Mouse (Mus musculus): ENCODE data around the gene Vps54.
"Not testable (repeated sequence)": the region's sequence is repeated elsewhere in the genome, so short reads cannot be mapped to it uniquely, and the experiment has no call there.

The Vps54 gene

DNA sequence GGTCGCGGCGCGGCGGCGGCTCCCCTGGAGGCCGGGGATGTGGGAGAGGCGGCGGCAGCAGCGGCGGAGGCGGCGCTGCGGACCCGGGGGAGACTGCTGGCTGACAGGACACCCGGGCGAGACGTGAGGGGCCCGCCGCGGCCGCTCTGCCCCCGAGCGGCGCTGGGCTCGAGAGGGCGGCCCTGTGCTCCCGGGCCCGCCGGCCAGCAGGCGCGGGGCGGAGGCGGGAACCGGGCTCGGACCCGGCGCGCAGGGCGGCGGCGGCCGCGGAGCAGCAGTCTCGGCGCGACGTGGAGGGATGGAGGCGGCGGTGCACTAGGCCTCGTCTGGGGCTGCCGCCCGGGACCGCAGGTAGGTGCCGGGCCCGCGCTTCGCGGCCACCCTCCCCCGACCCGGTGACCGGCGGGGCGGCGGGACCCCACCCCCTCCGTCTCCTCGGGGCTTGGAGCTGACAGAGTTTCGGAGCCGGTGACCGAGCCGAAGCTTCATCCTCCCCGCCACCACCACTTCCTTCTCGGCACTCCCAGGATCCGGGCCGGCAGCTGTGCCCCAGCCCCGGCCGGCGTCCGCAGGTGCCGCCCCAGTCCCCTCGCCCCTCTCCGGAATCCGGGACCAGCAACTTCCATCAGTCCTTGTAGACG lies at the start of gene Vps54:
TSS of gene Vps54 (plus strand) at position 261 of the 641 bp plus-strand sequence.
- DNase-seq (ENCODE audit: low spot score in 2 of 2): peak; percentile 51

DNA sequence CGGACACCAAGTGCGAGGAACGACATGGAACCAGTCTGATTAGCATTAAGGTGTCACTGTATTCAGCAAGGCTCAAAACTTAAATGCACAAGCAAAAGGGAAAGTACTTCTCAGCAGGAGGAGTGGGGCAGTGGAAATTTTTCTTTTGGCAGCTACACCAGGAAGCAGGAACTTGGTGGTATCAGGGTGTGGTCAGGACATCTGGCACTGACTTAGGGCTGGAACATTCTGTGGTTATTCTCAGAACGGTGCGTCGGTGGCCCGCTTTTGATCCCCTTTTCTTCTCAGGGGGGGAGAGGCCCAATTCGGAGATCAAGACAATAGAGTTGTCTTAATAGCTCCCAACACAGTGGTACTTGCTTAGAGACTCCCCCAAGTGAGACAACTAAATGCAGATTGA lies 47.3 kb upstream of the Vps54 start:
- not testable (repeated sequence) for DNase-seq (ENCODE audit: low spot score in 2 of 2)

DNA sequence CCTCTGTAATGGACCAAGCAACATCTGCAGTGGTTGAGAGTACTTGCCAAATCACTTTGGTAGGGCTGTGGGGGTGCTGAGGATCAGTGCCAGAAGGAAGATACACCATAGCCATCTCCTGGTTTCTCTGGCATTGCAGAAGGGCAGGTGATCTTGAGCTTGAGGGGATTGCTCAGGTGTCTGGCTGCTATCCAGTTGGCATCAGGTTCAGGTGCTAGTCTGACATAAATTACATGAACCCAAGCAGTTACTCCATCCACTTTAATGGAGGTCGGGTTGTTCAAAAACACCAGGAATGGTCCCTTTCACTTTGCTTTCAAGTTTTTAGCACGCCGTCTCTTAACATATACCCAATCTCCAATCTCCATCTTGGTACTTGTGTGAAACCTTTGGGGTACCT lies 44.2 kb upstream of the Vps54 start:
- no peak for DNase-seq (ENCODE audit: low spot score in 2 of 2)

DNA sequence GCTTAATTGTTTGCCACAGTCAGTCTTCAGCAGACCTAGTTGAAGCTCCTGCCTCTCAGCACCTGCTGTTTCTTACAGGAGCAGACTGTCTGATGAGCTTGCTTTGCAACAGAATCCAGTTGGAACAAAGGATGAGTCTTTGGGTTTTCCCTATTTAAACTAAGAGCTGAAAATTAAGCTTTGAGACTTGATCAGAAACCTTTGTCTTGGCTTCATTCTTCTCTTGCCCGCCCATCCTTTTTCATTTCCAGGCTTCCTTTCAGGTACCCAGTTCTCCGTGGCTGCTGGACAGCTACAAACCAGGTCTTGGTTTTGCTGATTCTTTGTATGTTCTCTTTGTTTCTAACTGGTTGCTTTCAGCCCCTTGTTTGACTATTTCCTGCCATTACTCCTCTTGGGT lies 30.0 kb upstream of the Vps54 start:
- DNase-seq (ENCODE audit: low spot score in 2 of 2): no peak

DNA sequence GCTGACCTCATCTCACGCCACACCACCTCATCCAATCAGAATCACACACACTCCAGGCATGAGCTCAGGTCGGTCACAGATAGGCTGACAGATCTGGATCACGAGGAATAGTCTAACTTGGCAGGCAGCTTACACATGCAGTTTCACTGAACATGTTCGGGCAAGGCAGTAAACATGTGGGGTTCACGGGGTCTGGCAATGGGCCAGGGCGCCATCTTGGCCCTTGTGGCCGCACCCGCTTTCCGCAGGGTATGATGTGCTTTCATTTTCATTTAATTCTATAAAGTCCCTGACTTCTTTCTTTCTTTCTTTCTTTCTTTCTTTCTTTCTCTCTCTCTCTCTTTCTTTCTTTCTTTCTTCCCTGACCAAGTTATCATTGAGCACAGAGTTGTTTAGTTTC lies 29.4 kb upstream of the Vps54 start:
- DNase-seq (ENCODE audit: low spot score in 2 of 2): not testable (repeated sequence)

DNA sequence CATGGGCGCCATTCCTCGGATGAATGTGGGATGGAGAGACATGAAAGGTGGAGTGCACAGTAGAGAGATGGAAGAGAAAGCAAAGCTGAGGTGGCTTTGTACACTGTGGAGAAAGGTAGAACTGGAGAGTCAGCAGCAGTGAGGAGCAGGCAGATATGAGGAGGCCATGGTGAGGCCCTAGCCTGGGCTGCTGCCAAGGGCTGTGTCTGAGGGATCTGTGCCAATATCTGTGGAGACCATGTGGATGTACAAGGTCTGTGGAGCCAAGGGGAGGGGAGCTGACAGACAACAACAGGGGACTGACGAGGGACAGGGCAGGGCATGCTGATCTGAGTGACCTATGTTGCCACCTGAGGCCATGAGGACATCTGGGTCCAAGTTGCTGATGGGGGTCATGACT lies 21.7 kb upstream of the Vps54 start:
- DNase-seq (ENCODE audit: low spot score in 2 of 2): peak; percentile 13 to 29

DNA sequence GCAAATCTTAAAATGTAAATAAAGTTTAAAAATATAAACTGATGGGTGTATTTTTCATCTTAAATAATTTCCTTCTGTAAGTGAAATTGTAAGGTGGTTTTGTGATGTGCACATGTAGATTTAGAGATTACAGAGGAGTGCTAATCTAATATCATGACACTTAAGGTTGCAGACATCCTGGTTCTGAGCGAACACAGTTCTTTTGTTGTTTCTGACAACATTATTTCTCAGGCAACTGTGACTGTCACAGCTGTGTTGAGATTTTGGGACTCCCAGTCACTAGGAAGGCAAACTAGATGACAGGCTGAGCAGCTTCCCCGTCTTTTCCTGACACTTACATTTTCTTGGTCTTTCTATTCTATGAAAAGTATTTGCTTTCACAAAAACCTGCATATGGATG lies 19.8 kb upstream of the Vps54 start:
- DNase-seq (ENCODE audit: low spot score in 2 of 2): no peak

DNA sequence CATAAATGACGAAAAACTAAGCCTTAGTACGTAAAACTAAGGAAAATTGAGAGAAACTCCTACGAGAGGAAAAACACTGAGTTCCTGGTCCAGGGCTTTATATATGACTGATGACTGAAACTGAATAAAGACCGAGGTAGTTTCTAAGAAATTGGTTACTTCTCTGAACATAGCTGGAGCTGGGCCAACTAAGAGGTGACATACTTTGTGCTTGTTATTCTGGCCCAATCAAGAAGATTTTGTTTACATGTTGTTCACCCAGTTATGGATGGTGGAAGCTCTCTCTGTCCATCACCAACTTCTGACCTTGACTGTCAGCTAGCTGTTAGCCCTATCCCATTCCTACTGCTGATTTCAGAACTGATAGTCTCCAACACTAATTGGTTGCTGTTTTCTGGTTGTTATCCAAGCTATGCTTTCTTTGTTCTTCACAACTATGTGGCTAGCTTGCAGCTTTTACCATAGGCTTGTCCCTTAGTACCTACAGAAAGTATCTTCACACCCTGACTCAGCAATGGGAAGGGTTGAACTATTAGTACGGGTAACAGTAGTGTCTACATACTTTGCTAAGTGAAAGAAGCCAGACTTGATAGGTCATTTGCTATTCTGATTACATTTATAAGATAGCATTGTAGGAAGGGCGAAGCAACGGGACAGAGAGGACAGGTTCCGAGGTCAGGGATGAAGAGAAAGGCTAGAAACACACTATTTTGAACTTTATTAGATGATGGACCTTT lies 19.1 kb upstream of the Vps54 start:
- no peak for DNase-seq (ENCODE audit: low spot score in 2 of 2)

DNA sequence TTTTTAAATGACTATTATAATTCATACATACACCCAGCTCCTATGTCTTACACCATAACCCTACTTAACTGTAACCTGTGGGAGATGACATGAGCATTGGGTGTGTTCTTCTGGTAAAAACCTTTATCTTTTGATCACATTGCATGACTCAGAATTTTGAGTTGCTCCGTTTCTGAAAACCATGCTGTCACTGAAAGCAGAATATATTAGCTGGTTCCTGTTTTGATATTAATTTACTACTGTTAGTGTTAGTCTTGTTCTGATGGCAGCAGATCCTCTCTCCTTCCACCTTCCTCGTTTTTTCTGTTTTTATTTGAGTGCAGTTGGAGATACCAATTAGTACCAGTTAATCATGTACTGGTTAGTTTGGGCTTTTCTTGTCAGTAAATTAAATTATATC lies 18.3 kb upstream of the Vps54 start:
- no peak for DNase-seq (ENCODE audit: low spot score in 2 of 2)

DNA sequence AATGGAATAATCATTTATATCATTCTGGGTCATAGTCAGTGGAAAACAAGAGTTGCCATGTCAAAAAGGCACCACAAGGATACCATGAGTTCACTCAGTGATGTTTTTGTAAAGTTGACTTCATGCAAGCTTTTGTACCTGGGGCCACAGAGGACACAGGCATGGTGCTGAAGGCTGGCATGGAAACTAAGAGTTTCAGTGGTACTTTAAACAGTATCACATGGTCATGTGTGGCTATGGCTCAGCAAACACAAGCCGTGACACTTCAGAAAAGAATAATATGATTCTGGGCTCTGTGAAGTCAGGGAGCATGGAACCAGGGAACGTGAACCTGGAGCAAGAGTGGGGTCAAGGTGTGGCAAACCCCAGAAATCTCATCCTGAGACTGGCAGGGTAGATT lies 17.7 kb upstream of the Vps54 start:
- DNase-seq (ENCODE audit: low spot score in 2 of 2): no peak

DNA sequence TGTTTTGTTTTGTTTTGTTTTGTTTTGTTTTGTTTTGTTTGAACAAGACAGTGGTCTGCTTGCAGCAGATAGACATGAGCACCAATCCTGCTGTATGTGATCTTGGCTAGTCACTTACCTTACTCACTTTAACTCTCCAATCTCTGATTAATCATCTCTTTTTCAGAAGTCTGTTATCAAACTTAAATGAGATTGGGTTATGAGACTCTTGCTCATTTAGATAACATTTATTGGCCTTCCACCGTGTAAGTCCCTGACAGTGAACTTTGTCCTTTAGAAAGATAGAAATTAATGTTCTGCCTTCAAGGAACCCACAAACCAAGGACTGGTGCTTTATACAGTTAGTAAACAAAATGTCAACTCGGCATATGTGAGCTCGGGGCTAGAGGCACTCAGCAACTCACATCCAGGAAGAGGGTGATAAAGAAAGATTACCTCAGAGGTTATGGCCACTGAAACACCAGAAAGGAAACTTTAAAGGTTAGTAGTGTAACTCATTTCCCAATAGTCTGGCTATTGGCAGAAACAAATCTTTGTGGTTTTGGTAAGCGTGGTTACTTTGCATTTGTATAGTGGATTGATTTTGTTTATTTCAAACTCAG lies 16.4 kb upstream of the Vps54 start:
- DNase-seq (ENCODE audit: low spot score in 2 of 2): no peak

DNA sequence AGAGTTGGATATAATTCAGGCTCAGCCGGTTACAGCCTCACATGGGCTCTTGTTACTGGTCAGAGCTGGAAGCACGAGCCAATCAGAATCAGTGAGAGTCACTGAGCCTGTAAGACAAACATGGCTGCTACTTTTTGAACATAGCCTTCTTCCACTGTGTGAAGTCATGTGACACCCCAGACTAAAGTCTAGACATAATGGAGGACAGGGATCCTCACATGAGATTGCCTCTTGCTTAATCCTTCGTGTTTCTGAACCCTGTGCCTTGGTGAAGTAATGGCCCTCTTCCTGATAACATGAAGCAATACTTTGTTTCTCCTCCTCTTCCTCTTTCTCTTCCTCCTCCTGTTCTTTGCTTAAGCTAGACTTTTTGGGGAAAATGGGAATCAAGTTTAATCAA lies 15.5 kb upstream of the Vps54 start:
- no peak for DNase-seq (ENCODE audit: low spot score in 2 of 2)

DNA sequence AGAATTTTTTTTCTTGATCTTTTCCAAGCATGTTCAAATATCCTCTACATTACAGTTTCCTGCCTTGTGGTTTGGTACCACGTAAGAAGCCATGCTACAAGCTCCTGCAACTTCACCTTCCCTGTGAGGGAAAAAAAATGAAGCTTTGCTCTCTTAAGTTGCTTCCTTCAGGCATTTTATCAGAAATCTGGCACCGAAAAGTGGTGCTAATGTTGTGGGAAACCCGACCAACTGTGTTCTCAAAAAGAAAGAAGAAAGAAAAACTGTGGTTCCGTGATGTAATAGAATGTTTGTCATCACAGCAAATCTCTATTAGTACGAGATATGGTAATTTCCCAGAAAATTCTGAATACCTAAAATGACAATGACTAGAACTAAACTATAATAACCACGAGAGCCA lies 15.0 kb upstream of the Vps54 start:
- DNase-seq (ENCODE audit: low spot score in 2 of 2): no peak

DNA sequence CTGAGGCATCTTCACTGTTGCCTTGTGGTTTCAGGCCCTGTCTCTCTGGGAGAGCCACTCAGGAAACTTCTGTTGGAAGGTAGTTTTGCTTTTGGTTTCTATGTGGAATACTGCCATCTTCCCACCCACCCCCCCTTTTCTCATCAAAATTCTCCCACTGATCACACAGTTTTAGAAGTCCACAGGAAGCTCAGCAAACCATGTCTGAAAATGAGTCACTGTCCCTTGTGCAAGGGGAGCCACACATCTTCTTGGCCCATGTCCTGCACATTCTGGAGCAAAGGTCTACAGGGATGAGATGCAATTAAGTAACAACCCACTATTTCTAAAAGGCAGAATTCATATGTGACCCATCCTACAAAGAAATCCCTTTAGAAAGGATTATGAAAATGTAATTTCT lies 14.6 kb upstream of the Vps54 start:
- DNase-seq (ENCODE audit: low spot score in 2 of 2): no peak

DNA sequence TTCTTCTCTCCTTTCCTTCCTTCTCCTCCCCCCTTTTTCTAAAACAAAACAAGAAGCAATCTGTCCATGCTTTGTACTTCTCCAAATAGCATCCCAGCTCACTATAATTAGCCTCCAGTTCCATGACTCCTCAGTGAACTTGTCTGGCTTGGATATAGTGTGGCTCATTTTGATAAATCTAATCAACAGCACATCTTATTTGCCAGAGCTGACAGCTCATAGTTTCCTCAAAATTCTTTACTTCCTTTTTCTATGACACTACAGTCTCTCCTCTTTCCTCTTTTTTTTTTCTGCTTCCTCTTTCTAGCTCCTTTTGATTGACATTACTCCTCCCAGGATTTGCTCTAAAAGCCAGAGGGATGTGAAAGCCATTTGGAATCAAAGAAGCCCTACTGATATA lies 14.1 kb upstream of the Vps54 start:
- DNase-seq (ENCODE audit: low spot score in 2 of 2): no peak

DNA sequence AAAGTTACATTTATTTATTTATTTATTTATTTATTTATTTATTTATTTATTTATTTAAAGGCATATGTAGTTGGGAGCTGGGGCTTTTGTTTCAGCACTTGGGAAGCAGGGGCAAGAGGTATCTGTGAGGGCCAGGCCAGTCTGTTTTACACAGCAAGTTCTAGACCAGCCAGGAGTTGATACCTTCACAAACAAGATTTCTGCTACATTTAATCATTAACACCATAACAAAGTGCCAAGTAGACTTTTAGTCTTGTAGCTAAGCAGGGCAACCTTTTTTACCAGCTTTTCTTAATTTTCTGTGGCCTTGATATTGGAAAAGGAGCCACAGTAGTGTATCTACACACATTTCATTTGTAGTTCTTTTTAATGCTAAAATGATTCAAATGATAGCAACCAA lies 3.7 kb upstream of the Vps54 start:
- no peak for DNase-seq (ENCODE audit: low spot score in 2 of 2)

DNA sequence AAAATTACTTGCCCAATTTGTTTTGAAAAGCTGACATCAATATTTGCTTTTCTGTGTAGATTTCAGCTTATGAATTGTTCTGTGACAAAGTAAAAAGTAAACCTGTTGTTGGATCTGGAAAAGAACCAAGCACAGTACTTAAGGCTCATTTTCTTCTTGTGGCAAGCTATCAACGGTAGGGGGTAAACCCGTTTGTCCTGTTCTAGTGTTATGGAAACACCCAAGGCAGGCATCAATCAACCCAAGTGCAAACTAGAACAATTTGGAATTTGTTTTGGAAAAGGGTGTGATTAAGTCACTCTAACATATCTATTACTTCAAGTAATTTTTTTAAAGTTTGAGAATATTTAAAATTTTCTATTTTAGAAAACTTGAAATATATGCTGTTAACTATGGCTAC lies 3.3 kb upstream of the Vps54 start:
- DNase-seq (ENCODE audit: low spot score in 2 of 2): no peak

DNA sequence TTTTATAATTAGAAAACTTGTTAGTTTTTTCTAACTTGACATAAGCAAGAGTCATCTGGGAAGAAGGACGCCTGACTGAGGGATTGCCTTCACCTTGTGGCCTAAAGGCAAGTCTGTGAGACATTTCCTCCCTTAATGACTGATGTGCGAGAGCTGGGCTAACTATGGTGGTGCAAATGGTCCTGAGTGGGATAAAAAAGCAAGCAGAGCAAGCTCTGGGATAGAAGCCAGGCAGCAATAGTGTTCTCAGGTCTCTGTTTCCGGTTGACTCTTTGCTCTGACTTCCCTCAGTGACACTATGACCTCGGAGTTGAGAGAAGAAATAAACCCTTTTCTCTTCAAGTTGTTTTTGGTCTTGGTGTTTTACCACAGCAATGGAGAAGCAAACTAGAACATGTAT lies 2.1 kb upstream of the Vps54 start:
- DNase-seq (ENCODE audit: low spot score in 2 of 2): no peak

DNA sequence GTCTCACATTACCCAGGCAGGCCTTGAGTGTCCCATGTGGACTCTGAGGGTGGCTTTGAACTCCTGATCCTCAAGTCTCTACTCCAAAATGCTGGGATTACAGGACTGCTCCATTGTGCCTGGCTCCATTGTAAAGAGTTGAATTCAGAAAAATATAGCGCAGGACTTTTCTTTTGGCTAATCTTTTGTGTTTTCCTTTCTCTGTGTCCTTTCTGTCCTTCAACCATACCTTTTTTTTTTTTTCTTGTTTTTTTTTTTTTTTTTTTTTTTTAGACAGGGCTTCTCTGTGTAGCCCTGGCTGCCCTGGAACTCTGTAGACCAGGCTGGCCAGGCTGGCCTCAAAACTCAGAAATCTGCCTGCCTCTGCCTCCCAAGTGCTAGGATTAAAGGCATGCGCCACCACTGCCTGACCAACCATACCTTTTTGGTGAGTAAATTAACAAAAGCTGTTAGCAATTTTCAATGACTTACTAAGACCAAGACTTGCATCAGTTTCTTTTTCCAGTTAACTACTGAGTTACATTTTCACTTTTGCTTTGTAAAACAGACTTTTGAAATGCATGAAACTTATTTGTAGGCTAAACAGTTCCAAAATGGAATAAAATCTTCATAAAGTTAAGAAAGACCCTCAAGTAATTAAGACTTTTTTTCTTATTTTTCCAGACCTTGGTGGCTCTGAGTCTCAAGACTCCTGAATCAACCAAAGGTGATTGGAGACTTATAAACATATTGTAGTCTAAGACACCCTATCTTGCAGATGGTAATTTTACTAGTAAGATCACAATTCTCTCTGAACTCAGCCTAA lies 1.4 kb upstream of the Vps54 start:
- no peak for DNase-seq (ENCODE audit: low spot score in 2 of 2)

DNA sequence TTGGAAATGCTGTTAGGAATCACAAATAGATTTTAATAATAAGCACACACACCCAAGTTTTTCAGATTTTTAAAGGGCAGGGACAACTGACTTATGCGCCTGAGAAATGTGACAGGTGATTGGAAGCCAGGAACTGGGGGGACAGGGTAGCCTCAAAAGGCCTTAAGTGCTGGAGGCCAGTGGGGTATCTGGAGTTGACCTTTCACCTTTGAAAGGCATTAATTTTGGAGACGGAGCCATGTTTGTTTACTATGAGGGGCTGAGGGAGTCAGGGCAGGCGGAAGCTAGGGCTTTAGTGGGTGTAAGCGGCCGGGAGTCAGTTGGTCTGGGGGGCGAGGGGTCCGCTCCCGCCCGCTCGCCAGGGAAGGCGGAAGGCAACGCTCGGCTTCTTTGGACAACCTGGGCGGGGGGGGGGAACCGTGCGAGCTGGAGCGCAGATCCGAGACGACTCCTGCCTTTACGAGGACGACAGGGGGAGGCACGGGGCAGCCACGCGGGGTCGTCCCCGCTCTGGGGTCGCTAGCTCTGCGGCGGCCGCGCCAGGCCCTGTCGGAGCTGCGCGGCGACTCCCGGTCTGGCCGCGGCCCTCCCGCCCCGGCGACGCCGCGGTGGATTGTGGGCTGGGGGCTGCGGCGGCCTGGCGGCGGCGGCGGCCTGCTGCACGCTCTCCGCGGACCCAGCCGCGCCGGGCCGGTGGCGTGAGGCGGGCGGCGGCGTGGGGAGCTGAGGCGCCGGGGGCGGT lies 631 bp upstream of the Vps54 start:
- peak; percentile 31 to 43 for DNase-seq (ENCODE audit: low spot score in 2 of 2)

DNA sequence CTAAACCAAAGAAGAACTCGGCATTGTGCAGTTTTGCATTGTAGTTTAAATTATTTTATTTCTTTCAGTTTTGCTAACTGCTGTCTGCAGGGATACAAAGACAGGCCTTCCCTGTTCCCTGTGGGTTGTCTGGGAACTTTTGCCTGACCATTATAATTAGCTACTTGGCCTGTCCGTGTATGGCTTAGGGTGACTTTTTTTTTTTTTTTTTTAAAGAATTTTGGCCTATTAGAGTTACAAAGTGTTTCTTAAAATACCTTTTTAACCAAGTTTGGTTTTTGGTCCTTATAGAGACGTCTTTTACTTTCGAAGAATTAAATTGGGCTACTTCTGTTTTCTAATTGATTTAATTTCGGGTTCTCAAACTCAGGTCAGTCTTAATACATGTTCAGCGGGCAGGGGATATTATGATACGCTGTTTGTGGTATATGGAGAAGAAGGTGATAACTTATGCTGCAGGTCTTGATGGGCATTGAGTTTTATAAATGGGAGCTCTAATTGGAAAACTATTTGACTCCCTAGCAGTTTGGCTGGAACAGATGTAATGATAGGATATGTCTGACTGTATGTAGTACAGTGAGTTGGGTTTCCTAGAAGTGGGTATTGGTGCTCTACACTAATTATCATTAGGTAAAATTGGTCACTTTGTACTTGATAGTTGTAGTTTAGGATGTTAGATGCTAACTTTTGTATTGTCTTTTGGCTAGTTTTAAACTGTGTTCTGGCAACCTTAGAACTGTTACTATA lies 855 bp downstream of the Vps54 start:
- no peak for DNase-seq (ENCODE audit: low spot score in 2 of 2)
